Mouse (Mus musculus): ENCODE results near the gene Klhdc8b. TPM values are rescaled to one million over a fixed set of nuclear protein-coding genes. Genes with fewer than 3 reads are reported as not detected.

Gene Klhdc8b
- polyA plus RNA-seq, 1 experiment from 2014 or later: 59.8 TPM

DNA sequence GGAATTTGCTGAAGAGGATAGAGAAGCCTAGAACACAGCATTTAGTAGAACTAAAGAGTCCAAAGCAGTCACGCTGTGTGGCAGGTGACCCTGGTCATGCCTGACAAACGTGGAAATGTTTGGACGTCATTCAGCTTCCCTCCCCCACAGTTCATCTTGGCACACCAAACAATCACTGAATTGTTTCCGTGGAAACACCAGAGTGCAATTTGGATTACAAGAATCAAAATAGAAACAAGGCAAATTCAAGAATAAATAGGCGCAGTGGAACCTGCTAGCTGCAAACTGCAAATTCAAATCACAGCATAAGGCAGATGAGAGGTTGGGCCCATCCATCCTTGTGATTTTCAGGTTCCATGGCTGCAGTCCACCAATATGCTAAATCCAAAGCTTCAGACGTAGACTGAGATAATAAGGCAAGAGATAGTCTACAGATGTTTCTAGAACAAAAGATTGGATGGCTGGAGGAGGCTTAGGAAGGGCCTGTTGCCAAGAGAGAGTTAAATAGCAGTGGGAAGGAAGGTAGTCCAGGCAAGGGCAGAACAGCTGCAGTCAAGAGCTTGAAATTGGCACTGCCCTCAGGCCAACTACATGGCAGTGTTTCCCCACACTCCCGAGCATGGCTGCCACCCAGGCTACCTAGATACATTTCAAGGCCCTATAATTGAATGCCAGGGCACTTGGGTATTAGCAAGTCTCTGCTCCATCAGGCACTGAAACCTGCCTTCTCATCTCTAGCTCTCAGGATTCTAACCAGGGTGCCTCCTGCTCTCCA is 60.0 kb downstream of the Klhdc8b start:
- peak overlapping the region; percentile 56 for H3K27ac ChIP-seq (replicated peaks)
- H3K9me3 ChIP-seq (replicated peaks): no peaks in the 10 kb centered on the region
- 39% methylated on average over 7 of the region's 7 CpGs for WGBS
- H3K36me3 ChIP-seq: no peaks in the 10 kb centered on the region
- H3K9ac ChIP-seq (replicated peaks): no peak overlapping the region
- ATAC-seq (ENCODE audit: low FRiP score): no peak
- H3K4me1 ChIP-seq: peaks cover 11% of the 10 kb centered on the region
- H3K27me3 ChIP-seq (replicated peaks): no peaks in the 10 kb centered on the region
- H3K4me3 ChIP-seq (replicated peaks): no peak overlapping the region
- H3K4me2 ChIP-seq: no peak overlapping the region

DNA sequence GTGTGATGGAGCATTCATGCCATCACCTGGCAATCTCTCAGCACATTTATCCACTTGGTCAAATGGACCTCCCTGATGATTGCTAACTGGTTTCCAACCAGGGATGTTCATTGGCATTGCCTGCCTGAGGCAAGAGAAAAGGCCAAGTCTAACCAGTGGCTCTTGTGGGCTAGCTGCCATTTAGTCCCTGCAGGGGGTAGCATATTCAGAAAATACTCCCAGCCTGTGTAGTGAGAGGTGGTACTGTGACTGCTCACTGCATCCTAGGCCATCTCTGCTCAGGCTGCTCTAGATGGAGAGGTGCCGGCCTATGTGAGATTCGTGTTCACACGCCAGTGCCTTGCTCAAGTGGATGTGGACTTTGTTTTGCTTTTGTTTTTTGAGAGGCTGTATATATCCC is 63.1 kb downstream of the Klhdc8b start:
- ATAC-seq (ENCODE audit: low FRiP score): no peak
- no peak overlapping the region for H3K9ac ChIP-seq (replicated peaks)
- no peaks in the 10 kb centered on the region for H3K9me3 ChIP-seq (replicated peaks)
- H3K4me3 ChIP-seq (replicated peaks): no peak overlapping the region
- H3K4me2 ChIP-seq: no peak overlapping the region
- WGBS: 95% methylated on average over 3 of the region's 3 CpGs
- H3K36me3 ChIP-seq: peaks cover 1% of the 10 kb centered on the region
- H3K27me3 ChIP-seq (replicated peaks): no peaks in the 10 kb centered on the region
- no peak overlapping the region for H3K27ac ChIP-seq (replicated peaks)
- peaks cover 11% of the 10 kb centered on the region for H3K4me1 ChIP-seq

Other genes with a start within 250 kb of the Klhdc8b start
- gene Dag1, start 197.6 kb downstream of the Klhdc8b start, polyA plus RNA-seq (2015; fragmentation: Nextera tagmentation; extraction: Ambion mirVana): 64.0 and 70.4 TPM in 2 replicates
- 117 and 136 TPM in 2 replicates for gene Nicn1, start 171.2 kb downstream of the Klhdc8b start, polyA plus RNA-seq (2015; fragmentation: Nextera tagmentation; extraction: Ambion mirVana)
- gene Amt, start 164.7 kb downstream of the Klhdc8b start, polyA plus RNA-seq (2015; fragmentation: Nextera tagmentation; extraction: Ambion mirVana): 24.2 and 30.5 TPM in 2 replicates
- 261 and 304 TPM in 2 replicates for gene Rhoa, start 155.5 kb downstream of the Klhdc8b start, polyA plus RNA-seq (2015; fragmentation: Nextera tagmentation; extraction: Ambion mirVana)
- 49.2 and 52.0 TPM in 2 replicates for gene Tcta, start 155.4 kb downstream of the Klhdc8b start, polyA plus RNA-seq (2015; fragmentation: Nextera tagmentation; extraction: Ambion mirVana)
- gene Gpx1, start 122.7 kb downstream of the Klhdc8b start, polyA plus RNA-seq (2015; fragmentation: Nextera tagmentation; extraction: Ambion mirVana): 460 and 559 TPM in 2 replicates
- 110 and 111 TPM in 2 replicates for gene Usp4, start 113.7 kb downstream of the Klhdc8b start, polyA plus RNA-seq (2015; fragmentation: Nextera tagmentation; extraction: Ambion mirVana)
- 1.1 and 1.3 TPM in 2 replicates for gene 1700102P08Rik, start 68.8 kb downstream of the Klhdc8b start, polyA plus RNA-seq (2015; fragmentation: Nextera tagmentation; extraction: Ambion mirVana)
- 1.3 and 1.7 TPM in 2 replicates for gene Ccdc36, start 33.1 kb downstream of the Klhdc8b start, polyA plus RNA-seq (2015; fragmentation: Nextera tagmentation; extraction: Ambion mirVana)
- not detected in 2 replicates for gene BC048562, start 25.1 kb downstream of the Klhdc8b start, polyA plus RNA-seq (2015; fragmentation: Nextera tagmentation; extraction: Ambion mirVana)
- gene Ccdc71, start 1.1 kb downstream of the Klhdc8b start, polyA plus RNA-seq (2015; fragmentation: Nextera tagmentation; extraction: Ambion mirVana): 53.7 and 64.4 TPM in 2 replicates
- 17.5 and 18.8 TPM in 2 replicates for gene Lamb2, start 18.2 kb upstream of the Klhdc8b start, polyA plus RNA-seq (2015; fragmentation: Nextera tagmentation; extraction: Ambion mirVana)
- 66.1 and 68.0 TPM in 2 replicates for gene Usp19, start 29.0 kb upstream of the Klhdc8b start, polyA plus RNA-seq (2015; fragmentation: Nextera tagmentation; extraction: Ambion mirVana)
- gene Qars, start 46.1 kb upstream of the Klhdc8b start, polyA plus RNA-seq (2015; fragmentation: Nextera tagmentation; extraction: Ambion mirVana): 58.1 and 78.1 TPM in 2 replicates
- 111 and 114 TPM in 2 replicates for gene Qrich1, start 55.2 kb upstream of the Klhdc8b start, polyA plus RNA-seq (2015; fragmentation: Nextera tagmentation; extraction: Ambion mirVana)
- gene Impdh2, start 98.7 kb upstream of the Klhdc8b start, polyA plus RNA-seq (2015; fragmentation: Nextera tagmentation; extraction: Ambion mirVana): 105 and 130 TPM in 2 replicates
- 75.0 and 78.2 TPM in 2 replicates for gene Ndufaf3, start 105.9 kb upstream of the Klhdc8b start, polyA plus RNA-seq (2015; fragmentation: Nextera tagmentation; extraction: Ambion mirVana)
- 279 and 285 TPM in 2 replicates for gene Dalrd3, start 108.3 kb upstream of the Klhdc8b start, polyA plus RNA-seq (2015; fragmentation: Nextera tagmentation; extraction: Ambion mirVana)
- gene Wdr6, start 117.2 kb upstream of the Klhdc8b start, polyA plus RNA-seq (2015; fragmentation: Nextera tagmentation; extraction: Ambion mirVana): 247 and 279 TPM in 2 replicates
- gene P4htm, start 136.1 kb upstream of the Klhdc8b start, polyA plus RNA-seq (2015; fragmentation: Nextera tagmentation; extraction: Ambion mirVana): 36.4 and 44.2 TPM in 2 replicates
- gene Arih2, start 187.8 kb upstream of the Klhdc8b start, polyA plus RNA-seq (2015; fragmentation: Nextera tagmentation; extraction: Ambion mirVana): 44.4 and 47.3 TPM in 2 replicates
- gene Slc25a20, start 200.5 kb upstream of the Klhdc8b start, polyA plus RNA-seq (2015; fragmentation: Nextera tagmentation; extraction: Ambion mirVana): 41.4 and 49.4 TPM in 2 replicates
- 50.6 and 59.5 TPM in 2 replicates for gene Prkar2a, start 227.7 kb upstream of the Klhdc8b start, polyA plus RNA-seq (2015; fragmentation: Nextera tagmentation; extraction: Ambion mirVana)

All from neural tube, embryonic 15.5 days (tissue).